Mouse (Mus musculus): Measurements from ENCODE around the gene Kti12. TPM values are rescaled to one million over a fixed set of nuclear protein-coding genes. Genes with fewer than 3 reads are reported as not detected.

Gene Kti12
- polyA plus RNA-seq, 2 experiments, result 25.4 to 38.0 TPM

DNA sequence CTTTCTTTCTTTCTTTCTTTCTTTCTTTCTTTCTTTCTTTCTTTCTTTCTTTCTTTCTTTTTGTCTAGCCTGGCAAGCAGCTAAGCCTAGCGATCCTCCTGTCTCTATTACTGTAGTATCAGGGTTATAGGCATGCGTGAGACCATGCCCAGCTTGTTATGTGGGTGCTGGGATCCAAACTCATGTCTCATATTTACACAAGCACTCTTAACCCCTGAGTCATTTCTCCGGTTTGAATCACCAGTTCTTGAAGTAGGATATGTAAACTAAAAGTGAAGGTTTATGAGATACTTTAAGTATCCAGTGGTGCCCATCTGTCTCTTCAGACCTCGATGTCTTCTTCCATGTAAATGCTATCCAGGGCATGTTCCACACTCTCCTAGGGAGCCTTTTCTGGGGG, 39.9 kb downstream of the Kti12 start:
- WGBS (ENCODE audit: insufficient replicate concordance), result 70% methylated on average over 4 of the region's 4 CpGs
- H3K4me1 ChIP-seq (replicated peaks; ENCODE audit: control insufficient read depth in 2 of 2, insufficient read depth in 2 of 2, low read length in 1 of 2), result no peaks in the 10 kb centered on the region
- no peak for DNase-seq (ENCODE audit: low read depth in 3 of 3, low spot score in 3 of 3)
- no peak overlapping the region for H3K27ac ChIP-seq
- no peaks in the 10 kb centered on the region for H3K36me3 ChIP-seq (replicated peaks; ENCODE audit: control insufficient read depth, insufficient read depth, low read depth)
- ATAC-seq (ENCODE audit: insufficient read depth), result no peak
- H3K9ac ChIP-seq (replicated peaks), result no peak overlapping the region
- H3K4me3 ChIP-seq (ENCODE audit: insufficient read depth in 1 of 2, low read depth in 2 of 2, low read length in 2 of 2), result no peak overlapping the region
- no peak overlapping the region for H3K4me2 ChIP-seq (ENCODE audit: low read depth)
- no peaks in the 10 kb centered on the region for H3K9me3 ChIP-seq (ENCODE audit: control insufficient read depth, low read length)
- TF ChIP-seq EP300 (IDR thresholded peaks at IDR 0.05; ENCODE audit: low read depth) (no peak), CTCF (IDR thresholded peaks at IDR 0.05; ENCODE audit: low read depth) (no peak)
- no peaks in the 10 kb centered on the region for H3K27me3 ChIP-seq (ENCODE audit: control insufficient read depth, insufficient read depth, low read length)

DNA sequence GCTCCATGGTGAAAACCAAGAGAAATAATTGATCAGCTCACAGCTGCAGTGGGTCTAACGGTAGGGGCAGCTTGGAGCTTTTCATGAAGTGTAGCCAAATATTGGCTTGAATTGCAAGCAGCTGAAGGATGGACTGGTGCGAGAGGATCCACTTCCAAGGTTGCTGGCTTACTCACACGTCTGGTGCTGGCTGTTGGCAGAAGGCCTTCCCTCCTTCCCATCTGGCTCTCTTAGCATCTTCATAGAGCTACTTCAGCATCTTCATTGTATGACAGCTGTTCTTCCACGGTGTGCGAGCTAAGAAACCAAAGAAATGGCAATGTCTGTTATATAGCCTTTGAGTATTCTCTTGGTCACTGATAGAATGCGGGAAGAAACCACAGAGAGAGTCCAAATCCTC, 43.3 kb downstream of the Kti12 start:
- DNase-seq (ENCODE audit: low read depth in 3 of 3, low spot score in 3 of 3), result no peak
- Histone ChIP-seq H3K36me3 (replicated peaks; ENCODE audit: control insufficient read depth, insufficient read depth, low read depth) (no peaks in the 10 kb centered on the region), H3K9ac (replicated peaks) (no peak overlapping the region), H3K27me3 (ENCODE audit: control insufficient read depth, insufficient read depth, low read length) (no peaks in the 10 kb centered on the region), H3K4me2 (ENCODE audit: low read depth) (no peak overlapping the region), H3K4me3 (ENCODE audit: insufficient read depth in 1 of 2, low read depth in 2 of 2, low read length in 2 of 2) (no peak overlapping the region), H3K9me3 (ENCODE audit: control insufficient read depth, low read length) (no peaks in the 10 kb centered on the region), H3K27ac (no peak overlapping the region), H3K4me1 (replicated peaks; ENCODE audit: control insufficient read depth in 2 of 2, insufficient read depth in 2 of 2, low read length in 1 of 2) (no peaks in the 10 kb centered on the region; a peak in 1 of 4 replicates)
- TF ChIP-seq EP300 (IDR thresholded peaks at IDR 0.05; ENCODE audit: low read depth) (no peak), CTCF (IDR thresholded peaks at IDR 0.05; ENCODE audit: low read depth) (no peak)
- WGBS (ENCODE audit: insufficient replicate concordance), result 67% methylated on average over 6 of the region's 6 CpGs
- ATAC-seq (ENCODE audit: insufficient read depth), result no peak

Other genes with a start within 250 kb of the Kti12 start
- gene Cc2d1b, start 227.8 kb upstream of the Kti12 start, polyA plus RNA-seq (2012; rRNA removed), result 7.6 and 10.1 TPM in 2 replicates
- gene Cc2d1b, start 227.8 kb upstream of the Kti12 start, polyA plus RNA-seq (2014; fragmentation: Nextera tagmentation; extraction: Ambion mirVana), result 7.2 and 8.8 TPM in 2 replicates
- gene 3110021N24Rik, start 128.1 kb upstream of the Kti12 start, polyA plus RNA-seq (2012; rRNA removed), result 0.01 TPM in 1 of 2 replicates, not detected in the other
- gene 3110021N24Rik, start 128.1 kb upstream of the Kti12 start, polyA plus RNA-seq (2014; fragmentation: Nextera tagmentation; extraction: Ambion mirVana), result not detected in 2 replicates
- 0.43 and 0.56 TPM in 2 replicates for gene Zfyve9, start 67.0 kb upstream of the Kti12 start, polyA plus RNA-seq (2012; rRNA removed)
- 0.32 and 0.43 TPM in 2 replicates for gene Zfyve9, start 67.0 kb upstream of the Kti12 start, polyA plus RNA-seq (2014; fragmentation: Nextera tagmentation; extraction: Ambion mirVana)
- 11.1 and 22.1 TPM in 2 replicates for gene Btf3l4, start 14.2 kb upstream of the Kti12 start, polyA plus RNA-seq (2012; rRNA removed)
- 47.6 and 49.4 TPM in 2 replicates for gene Btf3l4, start 14.2 kb upstream of the Kti12 start, polyA plus RNA-seq (2014; fragmentation: Nextera tagmentation; extraction: Ambion mirVana)
- gene Txndc12, start 13.2 kb upstream of the Kti12 start, polyA plus RNA-seq (2012; rRNA removed), result 7.8 and 12.4 TPM in 2 replicates
- 25.1 and 26.3 TPM in 2 replicates for gene Txndc12, start 13.2 kb upstream of the Kti12 start, polyA plus RNA-seq (2014; fragmentation: Nextera tagmentation; extraction: Ambion mirVana)
- gene A730015C16Rik, start 834 bp downstream of the Kti12 start, polyA plus RNA-seq (2012; rRNA removed), result 0.10 TPM in 1 of 2 replicates, not detected in the other
- gene A730015C16Rik, start 834 bp downstream of the Kti12 start, polyA plus RNA-seq (2014; fragmentation: Nextera tagmentation; extraction: Ambion mirVana), result 0.23 TPM in 1 of 2 replicates, not detected in the other
- 0.98 and 1.3 TPM in 2 replicates for gene Rab3b, start 31.3 kb downstream of the Kti12 start, polyA plus RNA-seq (2012; rRNA removed)
- gene Rab3b, start 31.3 kb downstream of the Kti12 start, polyA plus RNA-seq (2014; fragmentation: Nextera tagmentation; extraction: Ambion mirVana), result 1.2 and 2.2 TPM in 2 replicates
- 31.8 and 40.4 TPM in 2 replicates for gene Nrd1, start 152.9 kb downstream of the Kti12 start, polyA plus RNA-seq (2012; rRNA removed)
- gene Nrd1, start 152.9 kb downstream of the Kti12 start, polyA plus RNA-seq (2014; fragmentation: Nextera tagmentation; extraction: Ambion mirVana), result 23.0 and 23.6 TPM in 2 replicates

Data from liver, embryonic 14.5 days (tissue).